Mouse (Mus musculus) myocyte (in vitro differentiated cells): ENCODE measurements around the gene Fam166a.
"Not testable (repeated sequence)": the region's sequence is repeated elsewhere in the genome, so short reads cannot be mapped to it uniquely, and the experiment has no call there.

Experiments used
- MAX ChIP-seq: IDR thresholded peaks from one replicate; pipeline ENCODE4 v1.6.1; 2011; ENCODE audit warnings: low read depth, mild to moderate bottlenecking, control low read depth
- POLR2A ChIP-seq: IDR thresholded peaks from one replicate; pipeline ENCODE4 v1.6.1; 2011; ENCODE audit warnings: low read depth, mild to moderate bottlenecking, control low read depth, moderate library complexity; ENCODE audit not compliant: insufficient read length
- POLR2AphosphoS2 ChIP-seq: IDR thresholded peaks from one replicate; pipeline ENCODE4 v1.6.1; 2011; ENCODE audit warnings: low read depth, control low read depth; ENCODE audit not compliant: insufficient read length
- USF1 ChIP-seq: IDR thresholded peaks from one replicate; pipeline ENCODE4 v1.6.1; 2011; ENCODE audit warnings: low read depth, mild to moderate bottlenecking, control low read depth, moderate library complexity

DNA sequence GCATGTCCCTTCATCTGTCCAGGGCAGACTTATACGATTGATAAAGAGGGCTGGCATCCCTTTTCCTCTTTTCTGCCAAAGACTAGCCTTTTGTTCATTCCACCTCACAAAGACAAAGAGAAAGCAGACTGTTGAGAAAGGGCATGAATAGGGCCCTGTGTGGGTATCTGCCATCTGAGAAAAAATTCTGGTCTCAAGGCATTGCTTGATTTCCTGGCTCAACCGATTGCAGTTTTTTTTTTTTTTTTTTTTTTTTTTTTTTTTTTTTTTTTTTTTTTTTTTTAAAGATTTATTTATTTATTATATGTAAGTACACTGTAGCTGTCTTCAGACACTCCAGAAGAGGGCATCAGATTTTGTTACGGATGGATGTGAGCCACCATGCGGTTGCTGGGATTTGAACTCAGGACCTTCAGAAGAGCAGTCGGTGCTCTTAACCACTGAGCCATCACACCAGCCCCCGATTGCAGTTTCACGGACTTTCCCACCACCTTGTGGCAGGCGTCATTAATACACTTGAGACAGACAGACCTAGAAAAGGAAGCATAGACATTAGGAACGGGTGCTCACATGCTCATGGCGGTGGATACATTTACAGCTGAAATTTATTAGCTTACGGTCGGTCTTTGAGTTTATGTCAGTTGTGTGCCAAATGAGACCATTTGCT, 38.0 kb downstream of the Fam166a start:
- TF ChIP-seq USF1, POLR2AphosphoS2, POLR2A, MAX: not testable (repeated sequence)
